Comparison of ENCODE assay signal across 8 mouse cellular contexts in genomic region chr17:14693048-14693993, GRCm38 (mm10). TPM values are rescaled to one million over a fixed set of nuclear protein-coding genes. Genes with fewer than 3 reads are reported as not detected.
DNase-seq lines count a peak whose midpoint lies in the region; ATAC-seq and TF ChIP-seq lines count a peak whose summit lies in the region.
"Had no signal": no experiment of that assay in that cellular context is flagged by ENCODE, and none has a peak within 500 bp of the region (broad histone marks: within the 10 kb centered on the region; RNA-seq: fewer than 3 reads in every experiment).

No protein-coding gene starts in this region.

- peak overlapping the region; percentile 66 for H3K4me3 ChIP-seq in embryonic fibroblast, embryonic 13.5 days (ENCODE audit: insufficient read depth, low read length)
- peak overlapping the region; percentile 43 for H3K4me3 ChIP-seq in limb, embryonic 13.5 days
- peak overlapping the region; percentile 41 for H3K4me3 ChIP-seq in stomach, postnatal 0 days (ENCODE audit: low read depth, low read length)

- peaks cover 8% of the 10 kb centered on the region; the same call in 1 of the 2 replicates for H3K4me1 ChIP-seq in embryonic fibroblast, embryonic 13.5 days (ENCODE audit: control insufficient read depth, insufficient read depth, low read length)
- H3K4me1 ChIP-seq in limb, embryonic 13.5 days = peaks cover 17% of the 10 kb centered on the region
- no peaks in the 10 kb centered on the region for H3K4me1 ChIP-seq in stomach, postnatal 0 days (replicated peaks; ENCODE audit: control insufficient read depth, insufficient read depth)

- H3K27me3 ChIP-seq in limb, embryonic 13.5 days = no peaks in the 10 kb centered on the region
- no peaks in the 10 kb centered on the region for H3K27me3 ChIP-seq in stomach, postnatal 0 days (ENCODE audit: control insufficient read depth, insufficient read depth, low read length)

- no peak for TF ChIP-seq CTCF in embryonic fibroblast, embryonic 13.5 days (IDR thresholded peaks at IDR 0.05; ENCODE audit: borderline replicate concordance, insufficient read depth, low read length)
- TF ChIP-seq CTCF in stomach, postnatal 0 days (IDR thresholded peaks at IDR 0.05; ENCODE audit: low read depth) = no peak

- no peak for TF ChIP-seq EP300 in stomach, postnatal 0 days (optimal IDR thresholded peaks at IDR 0.05)

- no peaks in the 10 kb centered on the region for H3K9me3 ChIP-seq in limb, embryonic 13.5 days
- no peaks in the 10 kb centered on the region for H3K9me3 ChIP-seq in stomach, postnatal 0 days (ENCODE audit: control insufficient read depth, low read length)

- peak; percentile 16; the same call in 1 of the 2 replicates for ATAC-seq in limb, embryonic 13.5 days (ENCODE audit: low FRiP score, low read depth)
- ATAC-seq in stomach, postnatal 0 days (ENCODE audit: low FRiP score, low TSS enrichment) = peak; percentile 25; the same call in 1 of the 2 replicates
- no peak for ATAC-seq in frontal cortex, adult (ENCODE audit: low TSS enrichment)

- H3K4me2 ChIP-seq in limb, embryonic 13.5 days (replicated peaks) = peak overlapping the region; percentile 62
- H3K4me2 ChIP-seq in stomach, postnatal 0 days (replicated peaks; ENCODE audit: low read depth) = peak overlapping the region; percentile 53

- H3K36me3 ChIP-seq in limb, embryonic 13.5 days = 0 out of 2 replicates have a peak, but pooled peaks cover 8% of the 10 kb centered on the region
- no peaks in the 10 kb centered on the region for H3K36me3 ChIP-seq in stomach, postnatal 0 days (ENCODE audit: control insufficient read depth, insufficient read depth, low read length)

- peak overlapping the region; percentile 71 for H3K27ac ChIP-seq in embryonic fibroblast, embryonic 13.5 days (ENCODE audit: insufficient read depth, low read length)
- peak overlapping the region; percentile 56; the same call in 1 of the 2 replicates for H3K27ac ChIP-seq in limb, embryonic 13.5 days
- H3K27ac ChIP-seq in stomach, postnatal 0 days (replicated peaks) = peak overlapping the region; percentile 80

- H3K9ac ChIP-seq in limb, embryonic 13.5 days = peak overlapping the region; percentile 48
- H3K9ac ChIP-seq in stomach, postnatal 0 days (ENCODE audit: low read length) = peak overlapping the region; percentile 59

- WGBS in limb, embryonic 13.5 days = 6% methylated on average over 9 of the region's 9 CpGs
- 19% methylated on average over 9 of the region's 9 CpGs for WGBS in stomach, postnatal 0 days

- DNase-seq in retina, postnatal 1 day = peak; percentile 39
- no peak for DNase-seq in retina, embryonic 14.5 days (ENCODE audit: low spot score)
- DNase-seq in stomach, postnatal 0 days (ENCODE audit: low spot score) = no peak
- DNase-seq in adrenal gland, postnatal 10 days = no peak
- DNase-seq: cerebellum, adult 9-11 months had no signal

- peak; percentile 45; the same call in 1 of the 2 replicates for TF ChIP-seq POLR2A in embryonic fibroblast, embryonic 13.5 days (IDR thresholded peaks at IDR 0.05; ENCODE audit: low read depth, low read length)

RNA-seq across cellular contexts. Expression of gene Thbs2, which starts 0.7 kb away (rescaled TPM):
- 241 and 405 TPM in 2 replicates for polyA plus RNA-seq in embryonic fibroblast, embryonic 13.5 days (2011; ENCODE audit: insufficient read length, low read depth, missing spikeins)
- polyA plus RNA-seq in limb, embryonic 13.5 days (2015; fragmentation: Nextera tagmentation; extraction: Ambion mirVana) = 27.5 and 29.8 TPM in 2 replicates
- 18.6 and 21.4 TPM in 2 replicates for polyA plus RNA-seq in stomach, postnatal 0 days (2015; fragmentation: Nextera tagmentation; extraction: Ambion mirVana)
- total RNA-seq in adrenal gland, postnatal 10 days (2021) = 10 to 100 TPM; 17.7 to 22.0 TPM
